Mouse (Mus musculus): ENCODE measurements at regions not wholly inside any gene's neighbourhood (a gene's known extent, or its start where the extent isn't known, plus 50 kb on each side); places are given as distances from the start of the nearest gene placed in this dataset.

GRCm38 (mm10) chr3:34532451-34532850, 117.8 kb upstream of the Sox2 start:
- H3K27ac ChIP-seq (ENCODE audit: insufficient read depth, low read length), result no peak overlapping the region
- H3K9me3 ChIP-seq (replicated peaks; ENCODE audit: control insufficient read depth, insufficient read depth, low read length, poor library complexity, severe bottlenecking), result no peaks in the 10 kb centered on the region
- H3K4me3 ChIP-seq (ENCODE audit: low read depth, low read length), result no peak overlapping the region
- H3K27me3 ChIP-seq (ENCODE audit: control insufficient read depth, insufficient read depth, low read length, poor library complexity, severe bottlenecking), result no peaks in the 10 kb centered on the region
- no peak overlapping the region for H3K9ac ChIP-seq (ENCODE audit: low read depth, poor library complexity, severe bottlenecking)
- H3K36me3 ChIP-seq (ENCODE audit: control insufficient read depth, insufficient read depth, low read length, poor library complexity, severe bottlenecking), result no peaks in the 10 kb centered on the region
- no peaks in the 10 kb centered on the region for H3K4me1 ChIP-seq (ENCODE audit: control insufficient read depth, insufficient read depth, low read length)
- TF ChIP-seq POLR2A (IDR thresholded peaks at IDR 0.05; ENCODE audit: insufficient read depth, low read length) (no peak), EP300 (IDR thresholded peaks at IDR 0.05; ENCODE audit: insufficient read depth, low read depth, low read length) (no peak), CTCF (IDR thresholded peaks at IDR 0.05; ENCODE audit: low read depth, low read length) (no peak)

DNA sequence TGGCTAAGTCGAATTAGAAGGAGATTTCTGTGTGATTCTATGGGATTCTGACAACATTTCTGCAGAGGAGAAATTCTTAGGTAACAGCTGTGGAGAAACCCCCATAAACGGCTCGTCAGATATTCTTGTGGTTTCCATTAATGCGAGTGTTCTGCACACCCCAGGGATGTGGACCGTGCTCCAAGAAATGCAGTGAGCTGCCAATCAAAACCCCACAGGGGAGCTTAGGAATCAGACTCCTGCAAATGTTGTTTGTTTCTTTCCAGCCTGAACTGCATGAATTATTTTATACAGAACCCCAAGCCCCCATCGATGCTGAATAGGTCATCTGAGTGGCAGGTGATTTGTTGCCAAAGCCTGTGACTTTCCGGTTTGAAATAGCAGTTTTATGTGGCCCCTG, 118.4 kb upstream of the Sox2 start:
- no peaks in the 10 kb centered on the region for H3K36me3 ChIP-seq (ENCODE audit: control insufficient read depth, insufficient read depth, low read length, poor library complexity, severe bottlenecking)
- TF ChIP-seq POLR2A (IDR thresholded peaks at IDR 0.05; ENCODE audit: insufficient read depth, low read length), result no peak
- no peak for TF ChIP-seq CTCF (IDR thresholded peaks at IDR 0.05; ENCODE audit: low read depth, low read length)
- TF ChIP-seq EP300 (IDR thresholded peaks at IDR 0.05; ENCODE audit: insufficient read depth, low read depth, low read length), result no peak
- no peak overlapping the region for H3K27ac ChIP-seq (ENCODE audit: insufficient read depth, low read length)
- H3K4me1 ChIP-seq (ENCODE audit: control insufficient read depth, insufficient read depth, low read length), result no peaks in the 10 kb centered on the region
- no peak overlapping the region for H3K9ac ChIP-seq (ENCODE audit: low read depth, poor library complexity, severe bottlenecking)
- no peaks in the 10 kb centered on the region for H3K27me3 ChIP-seq (ENCODE audit: control insufficient read depth, insufficient read depth, low read length, poor library complexity, severe bottlenecking)
- H3K9me3 ChIP-seq (replicated peaks; ENCODE audit: control insufficient read depth, insufficient read depth, low read length, poor library complexity, severe bottlenecking), result no peaks in the 10 kb centered on the region
- no peak overlapping the region for H3K4me3 ChIP-seq (ENCODE audit: low read depth, low read length)

- no peak overlapping the region for H3K27ac ChIP-seq (ENCODE audit: insufficient read depth, low read length)
- H3K9me3 ChIP-seq (replicated peaks; ENCODE audit: control insufficient read depth, insufficient read depth, low read length, poor library complexity, severe bottlenecking), result no peaks in the 10 kb centered on the region
- H3K4me1 ChIP-seq (ENCODE audit: control insufficient read depth, insufficient read depth, low read length), result no peaks in the 10 kb centered on the region
- no peak overlapping the region for H3K9ac ChIP-seq (ENCODE audit: low read depth, poor library complexity, severe bottlenecking)
- H3K36me3 ChIP-seq (ENCODE audit: control insufficient read depth, insufficient read depth, low read length, poor library complexity, severe bottlenecking), result no peaks in the 10 kb centered on the region
- H3K4me3 ChIP-seq (ENCODE audit: low read depth, low read length), result no peak overlapping the region
- TF ChIP-seq EP300 (IDR thresholded peaks at IDR 0.05; ENCODE audit: insufficient read depth, low read depth, low read length) (no peak), CTCF (IDR thresholded peaks at IDR 0.05; ENCODE audit: low read depth, low read length) (no peak), POLR2A (IDR thresholded peaks at IDR 0.05; ENCODE audit: insufficient read depth, low read length) (no peak)
- H3K27me3 ChIP-seq (ENCODE audit: control insufficient read depth, insufficient read depth, low read length, poor library complexity, severe bottlenecking), result no peaks in the 10 kb centered on the region
Observed at GRCm38 (mm10) chr3:34527546-34527945, 122.7 kb upstream of the Sox2 start.

- no peak for TF ChIP-seq CTCF (IDR thresholded peaks at IDR 0.05; ENCODE audit: low read depth, low read length)
- TF ChIP-seq POLR2A (IDR thresholded peaks at IDR 0.05; ENCODE audit: insufficient read depth, low read length), result no peak
- no peak for TF ChIP-seq EP300 (IDR thresholded peaks at IDR 0.05; ENCODE audit: insufficient read depth, low read depth, low read length)
Observed at GRCm38 (mm10) chr3:34525730-34526129, 124.5 kb upstream of the Sox2 start.

GRCm38 (mm10) chr3:34522054-34522684, 128.0 kb upstream of the Sox2 start:
- Histone ChIP-seq H3K27me3 (ENCODE audit: control insufficient read depth, insufficient read depth, low read length, poor library complexity, severe bottlenecking) (no peaks in the 10 kb centered on the region), H3K9ac (ENCODE audit: low read depth, poor library complexity, severe bottlenecking) (no peak overlapping the region), H3K4me1 (ENCODE audit: control insufficient read depth, insufficient read depth, low read length) (no peaks in the 10 kb centered on the region), H3K36me3 (ENCODE audit: control insufficient read depth, insufficient read depth, low read length, poor library complexity, severe bottlenecking) (no peaks in the 10 kb centered on the region), H3K27ac (ENCODE audit: insufficient read depth, low read length) (no peak overlapping the region), H3K9me3 (replicated peaks; ENCODE audit: control insufficient read depth, insufficient read depth, low read length, poor library complexity, severe bottlenecking) (no peaks in the 10 kb centered on the region), H3K4me3 (ENCODE audit: low read depth, low read length) (no peak overlapping the region)
- TF ChIP-seq CTCF (IDR thresholded peaks at IDR 0.05; ENCODE audit: low read depth, low read length) (no peak), EP300 (IDR thresholded peaks at IDR 0.05; ENCODE audit: insufficient read depth, low read depth, low read length) (no peak), POLR2A (IDR thresholded peaks at IDR 0.05; ENCODE audit: insufficient read depth, low read length) (no peak)

More at GRCm38 (mm10) chr3:34525730-34526129, 124.5 kb upstream of the Sox2 start:
- no peaks in the 10 kb centered on the region for H3K4me1 ChIP-seq (ENCODE audit: control insufficient read depth, insufficient read depth, low read length)
- H3K27me3 ChIP-seq (ENCODE audit: control insufficient read depth, insufficient read depth, low read length, poor library complexity, severe bottlenecking), result no peaks in the 10 kb centered on the region
- H3K9ac ChIP-seq (ENCODE audit: low read depth, poor library complexity, severe bottlenecking), result no peak overlapping the region
- H3K27ac ChIP-seq (ENCODE audit: insufficient read depth, low read length), result no peak overlapping the region
- no peaks in the 10 kb centered on the region for H3K36me3 ChIP-seq (ENCODE audit: control insufficient read depth, insufficient read depth, low read length, poor library complexity, severe bottlenecking)
- no peak overlapping the region for H3K4me3 ChIP-seq (ENCODE audit: low read depth, low read length)
- H3K9me3 ChIP-seq (replicated peaks; ENCODE audit: control insufficient read depth, insufficient read depth, low read length, poor library complexity, severe bottlenecking), result no peaks in the 10 kb centered on the region

GRCm38 (mm10) chr3:34521357-34522053, 128.7 kb upstream of the Sox2 start:
- TF ChIP-seq CTCF (IDR thresholded peaks at IDR 0.05; ENCODE audit: low read depth, low read length) (no peak), EP300 (IDR thresholded peaks at IDR 0.05; ENCODE audit: insufficient read depth, low read depth, low read length) (no peak), POLR2A (IDR thresholded peaks at IDR 0.05; ENCODE audit: insufficient read depth, low read length) (no peak)
- Histone ChIP-seq H3K36me3 (ENCODE audit: control insufficient read depth, insufficient read depth, low read length, poor library complexity, severe bottlenecking) (no peaks in the 10 kb centered on the region), H3K4me3 (ENCODE audit: low read depth, low read length) (no peak overlapping the region), H3K9ac (ENCODE audit: low read depth, poor library complexity, severe bottlenecking) (no peak overlapping the region), H3K27ac (ENCODE audit: insufficient read depth, low read length) (no peak overlapping the region), H3K9me3 (replicated peaks; ENCODE audit: control insufficient read depth, insufficient read depth, low read length, poor library complexity, severe bottlenecking) (no peaks in the 10 kb centered on the region), H3K4me1 (ENCODE audit: control insufficient read depth, insufficient read depth, low read length) (no peaks in the 10 kb centered on the region), H3K27me3 (ENCODE audit: control insufficient read depth, insufficient read depth, low read length, poor library complexity, severe bottlenecking) (no peaks in the 10 kb centered on the region)

All from ES-Bruce4 (cell line).